Mouse (Mus musculus): ENCODE results near the gene Flywch1. TPM values are rescaled to one million over a fixed set of nuclear protein-coding genes. Genes with fewer than 3 reads are reported as not detected.

The Flywch1 gene
- total RNA-seq, 2 experiments from 2014 or later, result 7.6 to 15.4 TPM

DNA sequence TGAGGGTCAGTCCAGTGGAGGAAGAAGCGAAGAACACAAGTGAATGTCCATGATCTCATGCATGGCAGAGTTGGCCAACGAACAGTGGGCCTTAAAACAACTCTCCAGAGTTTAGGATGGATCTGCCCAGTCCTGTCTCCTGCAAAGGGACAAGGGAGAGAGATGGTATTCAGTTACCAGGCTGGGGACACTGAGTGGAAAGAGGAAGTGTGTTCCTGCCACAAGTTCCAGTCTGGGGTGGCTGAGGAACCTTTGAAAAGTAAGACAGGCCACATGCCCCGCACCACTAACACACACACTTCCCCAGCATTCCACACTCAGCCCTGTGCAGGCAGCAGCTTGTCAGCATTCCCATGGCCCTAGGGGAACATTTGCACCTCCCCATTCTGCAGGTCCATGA, 24.6 kb downstream of the Flywch1 start:
- no peak for ATAC-seq (replicated peaks; ENCODE audit: low FRiP score, low TSS enrichment, poor library complexity, severe bottlenecking)

GRCm38 (mm10) chr17:23746311-23746710, 25.1 kb downstream of the Flywch1 start:
- ATAC-seq (replicated peaks; ENCODE audit: low FRiP score, low TSS enrichment, poor library complexity, severe bottlenecking), result no peak

DNA sequence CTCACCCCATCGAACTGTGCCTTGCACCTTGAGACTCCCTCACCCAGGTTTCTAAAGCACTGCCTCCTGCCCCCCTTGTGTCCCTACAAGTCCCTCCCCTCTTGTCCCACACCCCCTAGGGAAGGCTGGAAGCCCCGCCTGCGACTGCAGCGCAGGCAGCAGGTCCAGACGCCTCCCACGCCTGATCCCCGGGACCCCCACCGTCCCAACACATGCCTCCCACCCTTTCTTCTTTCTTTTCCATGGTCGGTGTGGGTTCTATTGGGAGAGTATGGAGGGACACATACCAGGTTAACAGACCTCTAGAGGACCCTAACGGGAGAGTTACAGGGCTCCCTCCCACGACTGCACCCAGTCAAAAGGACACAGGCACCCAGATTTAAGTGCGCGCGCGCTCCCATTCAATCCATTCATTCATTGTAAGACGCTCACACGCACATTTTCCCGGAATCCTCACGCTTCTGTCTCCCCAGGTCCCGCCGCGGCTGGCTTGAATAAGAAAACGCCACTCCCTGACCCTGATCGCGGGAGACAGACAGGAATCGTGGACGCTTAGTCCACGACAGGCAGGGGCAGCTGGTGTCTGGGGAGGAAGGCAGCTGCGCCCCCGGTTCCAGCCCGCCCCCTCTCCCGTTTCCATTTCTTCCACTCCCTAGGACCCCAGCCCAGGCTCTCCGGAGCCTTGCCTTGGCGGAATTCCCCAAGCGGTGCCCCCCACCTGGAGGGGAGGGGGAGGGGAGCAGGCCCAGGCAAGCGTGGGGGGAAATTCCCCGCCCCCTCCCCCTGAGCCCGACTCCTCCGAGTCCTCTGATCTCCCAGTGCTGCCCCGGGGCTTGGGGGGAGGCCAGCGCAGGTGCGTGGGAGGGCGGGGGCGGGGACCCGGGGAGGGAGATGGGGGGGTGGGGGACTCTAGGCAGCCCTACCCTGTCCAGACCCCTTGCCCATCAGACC, 25.8 kb downstream of the Flywch1 start, which contains the start of gene Kremen2:
Gene Kremen2 (minus strand): TSS at position 533 of the 951 bp plus-strand sequence.
- no peak for ATAC-seq (replicated peaks; ENCODE audit: low FRiP score, low TSS enrichment, poor library complexity, severe bottlenecking)

DNA sequence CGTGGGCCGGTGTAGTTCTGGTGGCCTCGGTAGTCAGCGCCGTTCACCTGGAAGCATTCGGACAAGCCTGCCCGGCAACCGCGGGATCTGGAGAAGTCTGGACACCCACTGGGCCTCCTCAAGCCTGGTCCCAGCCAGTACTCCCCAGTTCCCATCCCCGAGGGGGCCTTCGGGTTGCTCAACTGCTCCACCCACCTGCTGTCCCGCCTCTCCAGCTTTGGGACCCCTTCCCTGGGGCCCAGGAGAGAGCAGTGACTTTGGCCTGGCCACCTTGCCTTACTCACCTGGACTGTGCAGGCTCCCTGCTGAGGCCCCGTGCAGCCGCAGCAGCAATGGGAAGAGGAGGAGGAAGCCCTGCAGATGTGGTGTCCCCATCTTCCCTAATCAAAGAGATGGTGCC, 26.8 kb downstream of the Flywch1 start:
- no peak for ATAC-seq (replicated peaks; ENCODE audit: low FRiP score, low TSS enrichment, poor library complexity, severe bottlenecking)

- ATAC-seq (replicated peaks; ENCODE audit: low FRiP score, low TSS enrichment, poor library complexity, severe bottlenecking), result no peak
These were observed 27.3 kb downstream of the Flywch1 start for GRCm38 (mm10) chr17:23744076-23744475.

- ATAC-seq (replicated peaks; ENCODE audit: low FRiP score, low TSS enrichment, poor library complexity, severe bottlenecking), result no peak
These were observed 28.5 kb downstream of the Flywch1 start for GRCm38 (mm10) chr17:23742941-23743340.

- ATAC-seq (replicated peaks; ENCODE audit: low FRiP score, low TSS enrichment, poor library complexity, severe bottlenecking), result no peak
These were observed 29.1 kb downstream of the Flywch1 start for GRCm38 (mm10) chr17:23742210-23742793.

- no peak for ATAC-seq (replicated peaks; ENCODE audit: low FRiP score, low TSS enrichment, poor library complexity, severe bottlenecking)
These were observed 29.8 kb downstream of the Flywch1 start for GRCm38 (mm10) chr17:23741359-23742209.

DNA sequence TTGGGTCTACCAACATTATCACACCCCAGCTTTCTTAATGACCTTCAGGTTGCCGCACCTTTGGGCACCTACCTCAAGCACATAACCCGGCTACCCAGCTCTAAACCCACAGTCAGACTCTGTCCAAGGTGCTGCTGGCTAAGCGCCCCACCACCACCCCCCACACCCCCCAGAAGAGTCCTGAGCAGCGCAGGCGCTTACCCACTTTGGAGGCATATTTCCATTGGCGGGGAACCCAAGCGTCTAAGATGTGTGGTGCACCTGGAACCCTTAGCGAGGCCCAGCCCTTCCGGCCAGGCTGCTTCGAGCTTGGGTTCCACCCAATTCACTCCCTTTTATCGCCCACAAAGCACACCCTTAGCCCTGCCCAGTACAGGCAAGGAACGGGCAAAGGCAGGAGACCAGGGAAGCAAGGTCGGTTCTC, 30.8 kb downstream of the Flywch1 start, which contains the start of gene Paqr4:
Gene Paqr4 (minus strand): TSS at position 270 of the 424 bp plus-strand sequence.
- ATAC-seq (replicated peaks; ENCODE audit: low FRiP score, low TSS enrichment, poor library complexity, severe bottlenecking), result peak; percentile 57

GRCm38 (mm10) chr17:23740136-23740584, 31.2 kb downstream of the Flywch1 start:
- ATAC-seq (replicated peaks; ENCODE audit: low FRiP score, low TSS enrichment, poor library complexity, severe bottlenecking), result peak; percentile 79

- no peak for ATAC-seq (replicated peaks; ENCODE audit: low FRiP score, low TSS enrichment, poor library complexity, severe bottlenecking)
These were observed 31.9 kb downstream of the Flywch1 start for GRCm38 (mm10) chr17:23739202-23740135.

GRCm38 (mm10) chr17:23738836-23739201, 32.6 kb downstream of the Flywch1 start:
- no peak for ATAC-seq (replicated peaks; ENCODE audit: low FRiP score, low TSS enrichment, poor library complexity, severe bottlenecking)

GRCm38 (mm10) chr17:23737493-23738445, 33.6 kb downstream of the Flywch1 start:
- ATAC-seq (replicated peaks; ENCODE audit: low FRiP score, low TSS enrichment, poor library complexity, severe bottlenecking), result peak; percentile 29

DNA sequence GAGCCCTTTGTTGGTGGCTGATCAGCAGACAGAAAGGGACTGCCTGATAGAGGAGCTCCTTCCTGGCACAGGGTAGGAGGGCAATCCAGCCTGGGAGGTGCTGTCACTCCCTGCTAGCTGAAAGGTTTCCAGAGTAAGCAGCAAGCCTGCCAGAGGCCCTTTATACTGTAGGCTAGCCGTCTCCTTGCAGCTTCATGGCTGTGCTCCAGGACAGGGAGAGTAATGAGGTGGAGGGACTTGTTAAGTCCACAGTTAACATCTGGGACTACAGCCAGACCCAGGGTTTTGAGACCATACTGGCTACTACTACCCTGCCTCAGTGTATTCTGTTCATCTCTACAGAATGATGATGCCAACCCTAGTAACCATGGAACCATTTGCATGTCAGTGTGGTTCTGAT, 37.1 kb downstream of the Flywch1 start:
- no peak for ATAC-seq (replicated peaks; ENCODE audit: low FRiP score, low TSS enrichment, poor library complexity, severe bottlenecking)

DNA sequence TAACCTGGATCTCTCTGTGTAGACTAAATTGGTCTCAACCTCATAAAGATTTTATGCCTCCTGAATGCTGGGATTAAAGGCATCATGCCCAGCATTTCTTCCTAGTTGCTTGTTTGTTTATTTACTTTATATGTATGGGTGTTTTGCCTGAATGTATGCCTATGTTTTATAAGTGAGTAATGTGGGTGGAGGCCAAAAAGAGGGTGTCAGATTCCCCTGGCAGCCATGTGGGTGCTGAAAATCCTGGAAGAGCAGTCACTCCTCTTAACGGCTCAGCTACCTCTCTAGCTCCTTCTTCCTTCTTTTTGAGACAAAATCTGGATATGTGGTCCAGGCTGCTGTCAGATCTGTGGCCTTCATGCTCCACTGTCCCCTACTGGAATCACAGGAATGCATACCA, 41.0 kb downstream of the Flywch1 start:
- no peak for ATAC-seq (replicated peaks; ENCODE audit: low FRiP score, low TSS enrichment, poor library complexity, severe bottlenecking)

GRCm38 (mm10) chr17:23726758-23727142, 44.7 kb downstream of the Flywch1 start:
- ATAC-seq (replicated peaks; ENCODE audit: low FRiP score, low TSS enrichment, poor library complexity, severe bottlenecking), result peak; percentile 68

DNA sequence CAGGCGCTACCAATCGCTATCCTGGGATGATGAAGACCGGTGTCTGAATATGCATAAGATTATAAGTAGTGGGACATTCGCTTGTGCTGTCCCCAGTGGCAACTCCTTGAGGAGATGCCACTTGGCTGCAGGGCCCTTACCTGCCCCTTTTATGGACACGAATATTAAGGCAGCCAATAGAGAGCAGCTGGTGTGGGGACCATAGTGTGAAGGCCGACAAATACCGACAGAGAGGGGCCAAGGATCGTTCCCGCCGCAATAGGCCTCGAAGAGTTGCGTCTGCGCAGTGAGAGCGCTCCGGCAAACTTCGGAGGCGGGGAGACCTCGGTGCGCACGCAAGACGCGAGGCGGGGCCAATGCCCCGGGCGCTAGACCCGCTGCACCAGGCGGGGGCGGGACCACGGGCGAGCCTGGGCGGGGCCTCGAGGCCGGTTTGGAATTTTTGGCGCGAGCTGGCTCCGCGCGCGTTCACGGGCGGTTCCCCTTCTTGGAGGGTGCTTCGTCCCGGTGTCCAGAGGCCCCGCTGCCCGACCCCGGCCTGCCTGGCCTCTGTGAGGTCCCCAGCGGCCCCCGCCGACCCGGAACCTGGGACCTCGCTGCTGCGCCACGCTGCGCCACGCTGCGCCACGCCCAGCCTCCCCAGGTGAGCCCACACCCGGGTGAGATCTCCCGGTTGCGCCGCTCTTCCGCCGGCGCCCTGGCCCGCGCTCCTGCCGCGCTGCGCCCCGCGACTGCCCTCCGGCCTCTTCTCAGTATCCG, 45.2 kb downstream of the Flywch1 start, which contains the start of gene Pkmyt1:
Gene Pkmyt1 (plus strand): TSS at position 338 of the 759 bp plus-strand sequence.
- peak; percentile 89 for ATAC-seq (replicated peaks; ENCODE audit: low FRiP score, low TSS enrichment, poor library complexity, severe bottlenecking)

Measured in megakaryocyte-erythroid progenitor cell, adult 5-6 weeks (primary cell).